Mouse (Mus musculus): ENCODE measurements around the gene Hist1h2bp.

Hist1h2bp gene

GRCm38 (mm10) chr13:21786899-21787629 is at the start of gene Hist1h2bp, which contains the start of gene Hist1h2an:
TSS of gene Hist1h2bp (plus strand) at chr13:21787461.
TSS of gene Hist1h2an (minus strand) at chr13:21787218.
- peak; percentile 84 to 88 for DNase-seq (ENCODE audit: low spot score in 2 of 2)

GRCm38 (mm10) chr13:21745006-21745405 is 42.3 kb upstream of the Hist1h2bp start:
- DNase-seq (ENCODE audit: low spot score in 2 of 2): no peak

- peak in 1 of 2 experiments; percentile 23 for DNase-seq (ENCODE audit: low spot score in 2 of 2)
Observed at GRCm38 (mm10) chr13:21749387-21750158, 37.7 kb upstream of the Hist1h2bp start.

- peak; percentile 96 to 98 for DNase-seq (ENCODE audit: low spot score in 2 of 2)
Observed at GRCm38 (mm10) chr13:21750159-21751017, 36.9 kb upstream of the Hist1h2bp start, which contains the start of gene Hist1h4k. TSS of gene Hist1h4k (minus strand) at chr13:21750505.

GRCm38 (mm10) chr13:21751417-21751816 is 35.8 kb upstream of the Hist1h2bp start:
- no peak for DNase-seq (ENCODE audit: low spot score in 2 of 2)

GRCm38 (mm10) chr13:21751827-21752226 is 35.4 kb upstream of the Hist1h2bp start:
- peak; percentile 24 to 35 for DNase-seq (ENCODE audit: low spot score in 2 of 2)

GRCm38 (mm10) chr13:21752356-21752755 is 34.9 kb upstream of the Hist1h2bp start:
- DNase-seq (ENCODE audit: low spot score in 2 of 2): peak; percentile 49 to 56

- DNase-seq (ENCODE audit: low spot score in 2 of 2): no peak
Observed at GRCm38 (mm10) chr13:21753051-21753523, 34.2 kb upstream of the Hist1h2bp start.

GRCm38 (mm10) chr13:21753524-21754285 is 33.6 kb upstream of the Hist1h2bp start, which contains the start of the genes Hist1h2ak and Hist1h2bn:
TSS of gene Hist1h2ak (minus strand) at chr13:21753827.
TSS of gene Hist1h2bn (plus strand) at chr13:21754123.
- peak; percentile 84 to 86 for DNase-seq (ENCODE audit: low spot score in 2 of 2)

GRCm38 (mm10) chr13:21754294-21755001 is 32.8 kb upstream of the Hist1h2bp start:
- peak; percentile 61 to 81 for DNase-seq (ENCODE audit: low spot score in 2 of 2)

GRCm38 (mm10) chr13:21755707-21756106 is 31.6 kb upstream of the Hist1h2bp start:
- DNase-seq (ENCODE audit: low spot score in 2 of 2): no peak

GRCm38 (mm10) chr13:21778814-21779766 is 8.2 kb upstream of the Hist1h2bp start:
- peak; percentile 80 to 81 for DNase-seq (ENCODE audit: low spot score in 2 of 2)

- DNase-seq (ENCODE audit: low spot score in 2 of 2): peak; percentile 88 to 91
Observed at GRCm38 (mm10) chr13:21779767-21780731, 7.2 kb upstream of the Hist1h2bp start, which contains the start of gene Hist1h1b. TSS of gene Hist1h1b (minus strand) at chr13:21780625.

GRCm38 (mm10) chr13:21781021-21781555 is 6.2 kb upstream of the Hist1h2bp start:
- DNase-seq (ENCODE audit: low spot score in 2 of 2): peak; percentile 39 to 54

GRCm38 (mm10) chr13:21781639-21782038 is 5.6 kb upstream of the Hist1h2bp start:
- peak; percentile 12 to 15 for DNase-seq (ENCODE audit: low spot score in 2 of 2)

GRCm38 (mm10) chr13:21782361-21783254 is 4.7 kb upstream of the Hist1h2bp start:
- peak; percentile 54 to 74 for DNase-seq (ENCODE audit: low spot score in 2 of 2)

Data from spleen, postnatal 10 days (tissue).